In the genomic region with DNA sequence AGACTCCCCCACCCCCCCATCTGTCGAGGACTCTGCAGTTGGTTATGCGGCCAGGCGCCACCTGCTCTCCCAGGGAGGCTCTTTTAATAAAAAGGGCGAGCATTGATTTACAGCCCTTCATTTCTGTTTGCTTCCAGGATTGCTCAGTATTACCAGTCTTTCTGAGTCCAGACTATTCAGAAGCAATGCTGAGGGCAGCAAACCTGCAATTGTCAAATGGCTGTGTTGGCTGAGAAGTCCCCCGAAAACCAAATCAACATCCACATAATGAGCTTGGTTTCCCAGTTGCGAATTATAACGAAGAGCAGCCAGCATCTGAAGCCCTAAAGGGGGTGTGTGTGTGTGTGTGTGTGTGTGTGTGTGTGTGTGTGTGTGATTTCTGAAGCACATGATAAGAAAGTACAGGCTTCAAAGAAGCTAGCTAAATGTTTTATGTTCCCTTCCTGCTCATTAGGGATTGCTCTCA, we compare ENCODE assay signal across 14 mouse cellular contexts. TPM values are rescaled to one million over a fixed set of nuclear protein-coding genes. Genes with fewer than 3 reads are reported as not detected.
A peak's percentile ranks its signal among the peaks of the same experiment; 100 is the strongest.
DNase-seq lines count a peak whose midpoint lies in the region; ATAC-seq and TF ChIP-seq lines count a peak whose summit lies in the region.
"Had no signal": no experiment of that assay in that cellular context is flagged by ENCODE, and none has a peak within 500 bp of the region (broad histone marks: within the 10 kb centered on the region; RNA-seq: fewer than 3 reads in every experiment).

No protein-coding gene starts in this region.

- H3K9ac ChIP-seq in forebrain, embryonic 16.5 days (replicated peaks; ENCODE audit: low read depth, low read length): peak overlapping the region; percentile 22; the same call in 1 of the 2 replicates
- no peak overlapping the region for H3K9ac ChIP-seq in limb, embryonic 13.5 days
- H3K9ac ChIP-seq in neural tube, embryonic 15.5 days (replicated peaks): no peak overlapping the region
- H3K9ac ChIP-seq: liver, embryonic 15.5 days; stomach, embryonic 15.5 days had no signal

- WGBS in forebrain, embryonic 16.5 days: 8% methylated on average over 7 of the region's 7 CpGs
- WGBS in limb, embryonic 13.5 days: 6% methylated on average over 7 of the region's 7 CpGs
- 10% methylated on average over 7 of the region's 7 CpGs for WGBS in neural tube, embryonic 15.5 days

- TF ChIP-seq CTCF in layer of hippocampus, adult 2 months (conservative IDR thresholded peaks at IDR 0.05): no peak

- H3K4me2 ChIP-seq in forebrain, embryonic 16.5 days (ENCODE audit: low read length): peak overlapping the region; percentile 38
- H3K4me2 ChIP-seq in limb, embryonic 13.5 days (replicated peaks): peak overlapping the region; percentile 30
- peak overlapping the region; percentile 36 for H3K4me2 ChIP-seq in neural tube, embryonic 15.5 days
- H3K4me2 ChIP-seq: heart, embryonic 11.5 days; liver, embryonic 15.5 days; stomach, embryonic 15.5 days had no signal

- H3K27me3 ChIP-seq in forebrain, embryonic 16.5 days (replicated peaks; ENCODE audit: control insufficient read depth, insufficient read depth, low read length): no peaks in the 10 kb centered on the region
- no peaks in the 10 kb centered on the region for H3K27me3 ChIP-seq in limb, embryonic 13.5 days
- no peaks in the 10 kb centered on the region for H3K27me3 ChIP-seq in neural tube, embryonic 15.5 days (replicated peaks)
- H3K27me3 ChIP-seq: liver, embryonic 15.5 days; Patski; stomach, embryonic 15.5 days had no signal

- H3K9me3 ChIP-seq in forebrain, embryonic 16.5 days (ENCODE audit: control insufficient read depth, low read length): no peaks in the 10 kb centered on the region
- no peaks in the 10 kb centered on the region for H3K9me3 ChIP-seq in limb, embryonic 13.5 days
- no peaks in the 10 kb centered on the region for H3K9me3 ChIP-seq in neural tube, embryonic 15.5 days (replicated peaks)
- H3K9me3 ChIP-seq: liver, embryonic 15.5 days; stomach, embryonic 15.5 days had no signal

- H3K4me1 ChIP-seq in forebrain, embryonic 16.5 days (replicated peaks; ENCODE audit: control insufficient read depth, insufficient read depth, low read length): peaks cover 30% of the 10 kb centered on the region
- H3K4me1 ChIP-seq in limb, embryonic 13.5 days: peaks cover 28% of the 10 kb centered on the region
- H3K4me1 ChIP-seq in neural tube, embryonic 15.5 days: peaks cover 34% of the 10 kb centered on the region
- H3K4me1 ChIP-seq: liver, embryonic 15.5 days had no signal

- ATAC-seq in forebrain, embryonic 16.5 days: peak; percentile 74
- no peak; the same call in 1 of the 2 replicates for ATAC-seq in limb, embryonic 13.5 days (ENCODE audit: low FRiP score, low read depth)
- ATAC-seq in neural tube, embryonic 15.5 days (ENCODE audit: low FRiP score): peak; percentile 51; the same call in 1 of the 2 replicates
- ATAC-seq in activated CD4-positive, CD25-positive, alpha-beta regulatory T cell, adult 4 months: no peak
- ATAC-seq: Patski had no signal

- no peak overlapping the region for H3K4me3 ChIP-seq in layer of hippocampus, adult 2 months
- H3K4me3 ChIP-seq in forebrain, embryonic 16.5 days (replicated peaks; ENCODE audit: low read length): no peak overlapping the region
- no peak overlapping the region for H3K4me3 ChIP-seq in limb, embryonic 13.5 days
- no peak overlapping the region for H3K4me3 ChIP-seq in neural tube, embryonic 15.5 days (replicated peaks)
- H3K4me3 ChIP-seq: left cerebral cortex, adult 2 months; liver, embryonic 15.5 days; stomach, embryonic 15.5 days had no signal

- DNase-seq in layer of hippocampus, adult 2 months (ENCODE audit: low spot score in 2 of 2): no peak
- no peak for DNase-seq in layer of hippocampus, adult 9-10 months (ENCODE audit: low spot score)
- no peak for DNase-seq in spleen, postnatal 4 days (ENCODE audit: low spot score in 2 of 2)
- no peak for DNase-seq in T-cell, adult 2 months (ENCODE audit: low spot score)
- DNase-seq: kidney, adult 9 months had no signal

- H3K27ac ChIP-seq in layer of hippocampus, adult 2 months: peak overlapping the region; percentile 84
- peak overlapping the region; percentile 89 for H3K27ac ChIP-seq in forebrain, embryonic 16.5 days (ENCODE audit: low read length)
- H3K27ac ChIP-seq in limb, embryonic 13.5 days: no peak overlapping the region
- peak overlapping the region; percentile 82 for H3K27ac ChIP-seq in neural tube, embryonic 15.5 days (replicated peaks)
- H3K27ac ChIP-seq: left cerebral cortex, adult 2 months; liver, embryonic 15.5 days; stomach, embryonic 15.5 days had no signal

- no peaks in the 10 kb centered on the region for H3K36me3 ChIP-seq in forebrain, embryonic 16.5 days (ENCODE audit: control insufficient read depth, insufficient read depth)
- H3K36me3 ChIP-seq in limb, embryonic 13.5 days: no peaks in the 10 kb centered on the region
- no peaks in the 10 kb centered on the region for H3K36me3 ChIP-seq in neural tube, embryonic 15.5 days
- H3K36me3 ChIP-seq: liver, embryonic 15.5 days; stomach, embryonic 15.5 days had no signal

RNA-seq across cellular contexts. Expression of a gene that starts 22.0 kb away (rescaled TPM):
- 10 to 100 TPM; 19.3 to 22.8 TPM for total RNA-seq in layer of hippocampus, adult 2 months (2021)
- polyA plus RNA-seq in forebrain, embryonic 16.5 days (2015; fragmentation: Nextera tagmentation; extraction: Ambion mirVana): 49.6 and 52.5 TPM in 2 replicates
- 41.4 TPM in 2 replicates for polyA plus RNA-seq in limb, embryonic 13.5 days (2015; fragmentation: Nextera tagmentation; extraction: Ambion mirVana)
- polyA plus RNA-seq in neural tube, embryonic 15.5 days (2015; fragmentation: Nextera tagmentation; extraction: Ambion mirVana): 37.1 and 37.4 TPM in 2 replicates
- polyA plus RNA-seq in activated CD4-positive, CD25-positive, alpha-beta regulatory T cell, adult 4 months (2017; shearing (Covaris generic)): 10 to 100 TPM; 50.7 to 51.6 TPM

Comparison
In these comparisons a context has a peak if more than half of its experiments do, and no peak if none do; other contexts are left out.
1. ATAC-seq: peak in forebrain, embryonic 16.5 days (single experiment) and neural tube, embryonic 15.5 days (single experiment); none in limb, embryonic 13.5 days (single experiment) and activated CD4-positive, CD25-positive, alpha-beta regulatory T cell, adult 4 months (single experiment).
2. Peak in every context shown above with its lines, with median percentiles within 50 percentile points of each other: H3K4me2 ChIP-seq.